Mouse (Mus musculus) hindbrain, embryonic 15.5 days (tissue): Measurements from ENCODE around the gene Fzr1. TPM values are rescaled to one million over a fixed set of nuclear protein-coding genes. Genes with fewer than 3 reads are reported as not detected.

Source experiments
- ATAC-seq: fragments of 200-750 bp; cut with Nextera tagmentation; 2 replicates; pipeline ENCODE4 v1.8.0; 2017; ENCODE audit warnings: low read depth, moderate number of reproducible peaks, moderate TSS enrichment; ENCODE audit not compliant: low FRiP score
- H3K27ac ChIP-seq: fragments of 300-500 bp; sonication (generic); replicated peaks from 2 replicates; pipeline ENCODE4 v1.5.1; 2015; ENCODE audit warnings: mild to moderate bottlenecking, inconsistent platforms
- H3K27me3 ChIP-seq: fragments of 300-500 bp; sonication (generic); 2 replicates; pipeline ENCODE4 v1.6.1; 2015; ENCODE audit warnings: control low read depth, inconsistent platforms
- H3K36me3 ChIP-seq: fragments of 300-500 bp; sonication (generic); 2 replicates; pipeline ENCODE4 v1.6.1; 2015; ENCODE audit warnings: control low read depth, inconsistent platforms
- H3K4me1 ChIP-seq: fragments of 300-500 bp; sonication (generic); replicated peaks from 2 replicates; pipeline ENCODE4 v1.6.1; 2015; ENCODE audit warnings: control low read depth, inconsistent platforms
- H3K4me2 ChIP-seq: fragments of 300-500 bp; sonication (generic); 2 replicates; pipeline ENCODE4 v1.6.1; 2015; ENCODE audit warnings: moderate library complexity, mild to moderate bottlenecking, inconsistent platforms
- H3K4me3 ChIP-seq: fragments of 300-500 bp; sonication (generic); 2 replicates; pipeline ENCODE4 v1.5.1; 2015; ENCODE audit warnings: mild to moderate bottlenecking, inconsistent platforms
- H3K9ac ChIP-seq: fragments of 300-500 bp; sonication (generic); 2 replicates; pipeline ENCODE4 v1.6.1; 2015; ENCODE audit warnings: inconsistent platforms
- H3K9me3 ChIP-seq: fragments of 300-500 bp; sonication (generic); 2 replicates; pipeline ENCODE4 v1.6.1; 2016; ENCODE audit warnings: control low read depth, inconsistent platforms
- WGBS: fragments of 180-500 bp; shearing (Covaris S2); methylation state at CpG from one replicate; pipeline ENCODE4 v1.1.7; 2015; 5-methylcytosine and 5-hydroxymethylcytosine counted together
- polyA plus RNA-seq: library from polyadenylated mRNA; unstranded; fragments of >200 nt; fragmentation: Nextera tagmentation; extraction: Ambion mirVana; gene quantifications from 2 replicates; pipeline ENCODE4 v1.2.1, GENCODE M21; 2015

The Fzr1 gene
- polyA plus RNA-seq, 1 experiment from 2014 or later: 152 TPM

GRCm38 (mm10) chr10:81342686-81343505 lies 35.4 kb downstream of the Fzr1 start, which contains the start of gene Gipc3:
Gipc3 (minus strand) TSS chr10:81343266.
- peak within 1 kb of the TSS; percentile 85 for H3K4me2 ChIP-seq
- peaks cover 20% of the 10 kb centered on the region for H3K4me1 ChIP-seq
- H3K4me3 ChIP-seq: peak within 1 kb of the TSS; percentile 38
- H3K9ac ChIP-seq: peak within 1 kb of the TSS; percentile 41
- H3K27ac ChIP-seq: no peak within 1 kb of the TSS
- peaks cover 48% of the 10 kb centered on the region for H3K27me3 ChIP-seq
- H3K36me3 ChIP-seq: no peaks in the 10 kb centered on the region
- no peaks in the 10 kb centered on the region for H3K9me3 ChIP-seq
- ATAC-seq: no peak
- 7% methylated on average over 62 of the region's 67 CpGs for WGBS

- Histone ChIP-seq H3K4me2 (no peak overlapping the region), H3K36me3 (no peaks in the 10 kb centered on the region), H3K9me3 (no peaks in the 10 kb centered on the region), H3K27me3 (peaks cover 50% of the 10 kb centered on the region), H3K9ac (no peak overlapping the region), H3K4me1 (peaks cover 11% of the 10 kb centered on the region), H3K27ac (no peak overlapping the region), H3K4me3 (no peak overlapping the region)
- no peak for ATAC-seq
- WGBS: 32% methylated on average over 16 of the region's 16 CpGs
Measured at GRCm38 (mm10) chr10:81341333-81341949, 36.9 kb downstream of the Fzr1 start.

GRCm38 (mm10) chr10:81340551-81341332 lies 37.6 kb downstream of the Fzr1 start:
- H3K36me3 ChIP-seq: no peaks in the 10 kb centered on the region
- WGBS: 27% methylated on average over 17 of the region's 17 CpGs
- H3K4me2 ChIP-seq: no peak overlapping the region
- H3K9ac ChIP-seq: no peak overlapping the region
- H3K27ac ChIP-seq: no peak overlapping the region
- ATAC-seq: no peak
- peaks cover 9% of the 10 kb centered on the region for H3K4me1 ChIP-seq
- no peaks in the 10 kb centered on the region for H3K9me3 ChIP-seq
- H3K27me3 ChIP-seq: peaks cover 50% of the 10 kb centered on the region
- H3K4me3 ChIP-seq: no peak overlapping the region

- no peak overlapping the region for H3K9ac ChIP-seq
- H3K36me3 ChIP-seq: no peaks in the 10 kb centered on the region
- no peaks in the 10 kb centered on the region for H3K9me3 ChIP-seq
- H3K27ac ChIP-seq: no peak overlapping the region
- ATAC-seq: no peak
- H3K4me3 ChIP-seq: no peak overlapping the region
- no peak overlapping the region for H3K4me2 ChIP-seq
- H3K27me3 ChIP-seq: peaks cover 35% of the 10 kb centered on the region
- no peaks in the 10 kb centered on the region; the same call in 1 of the 2 replicates for H3K4me1 ChIP-seq
- 94% methylated on average over 4 of the region's 4 CpGs for WGBS
Measured at GRCm38 (mm10) chr10:81336558-81336957, 41.8 kb downstream of the Fzr1 start.

GRCm38 (mm10) chr10:81335393-81336340 lies 42.6 kb downstream of the Fzr1 start:
- H3K9me3 ChIP-seq: no peaks in the 10 kb centered on the region
- H3K27ac ChIP-seq: no peak overlapping the region; the same call in 1 of the 2 replicates
- H3K27me3 ChIP-seq: peaks cover 28% of the 10 kb centered on the region
- 38% methylated on average over 17 of the region's 19 CpGs for WGBS
- H3K4me2 ChIP-seq: no peak overlapping the region
- no peaks in the 10 kb centered on the region; the same call in 1 of the 2 replicates for H3K4me1 ChIP-seq
- H3K9ac ChIP-seq: no peak overlapping the region
- no peaks in the 10 kb centered on the region for H3K36me3 ChIP-seq
- no peak overlapping the region for H3K4me3 ChIP-seq
- no peak; the same call in 1 of the 2 replicates for ATAC-seq

- Histone ChIP-seq H3K4me1 (no peaks in the 10 kb centered on the region; the same call in 1 of the 2 replicates), H3K27ac (no peak overlapping the region), H3K4me2 (no peak overlapping the region), H3K36me3 (no peaks in the 10 kb centered on the region), H3K9me3 (no peaks in the 10 kb centered on the region), H3K4me3 (no peak overlapping the region), H3K27me3 (peaks cover 28% of the 10 kb centered on the region), H3K9ac (no peak overlapping the region)
- WGBS: 61% methylated on average over 11 of the region's 11 CpGs
- no peak for ATAC-seq
Measured at GRCm38 (mm10) chr10:81334324-81334723, 44.0 kb downstream of the Fzr1 start.

GRCm38 (mm10) chr10:81332277-81332676 lies 46.0 kb downstream of the Fzr1 start:
- Histone ChIP-seq H3K4me3 (no peak overlapping the region), H3K27ac (no peak overlapping the region), H3K9me3 (no peaks in the 10 kb centered on the region), H3K9ac (no peak overlapping the region), H3K27me3 (peaks cover 21% of the 10 kb centered on the region), H3K4me2 (0 out of 2 replicates have a peak overlapping the region, but pooled peaks have one; percentile 11), H3K4me1 (no peaks in the 10 kb centered on the region; the same call in 1 of the 2 replicates), H3K36me3 (no peaks in the 10 kb centered on the region)
- 16% methylated on average over 29 of the region's 29 CpGs for WGBS
- no peak for ATAC-seq

GRCm38 (mm10) chr10:81330007-81330406 lies 48.3 kb downstream of the Fzr1 start:
- ATAC-seq: no peak
- H3K36me3 ChIP-seq: peaks cover 20% of the 10 kb centered on the region
- H3K4me3 ChIP-seq: no peak overlapping the region
- H3K4me2 ChIP-seq: 0 out of 2 replicates have a peak overlapping the region, but pooled peaks have one; percentile 4
- H3K27me3 ChIP-seq: peaks cover 18% of the 10 kb centered on the region
- no peaks in the 10 kb centered on the region for H3K9me3 ChIP-seq
- H3K4me1 ChIP-seq: no peaks in the 10 kb centered on the region
- H3K9ac ChIP-seq: no peak overlapping the region
- H3K27ac ChIP-seq: no peak overlapping the region
- 62% methylated on average over 4 of the region's 4 CpGs for whole genome bisulfite sequencing

- Histone ChIP-seq H3K9ac (no peak overlapping the region), H3K27me3 (peaks cover 18% of the 10 kb centered on the region), H3K27ac (no peak overlapping the region; the same call in 1 of the 2 replicates), H3K4me3 (no peak overlapping the region), H3K4me1 (no peaks in the 10 kb centered on the region), H3K36me3 (peaks cover 26% of the 10 kb centered on the region), H3K4me2 (0 out of 2 replicates have a peak overlapping the region, but pooled peaks have one; percentile 4), H3K9me3 (no peaks in the 10 kb centered on the region)
- 69% methylated on average over 10 of the region's 10 CpGs for WGBS
- ATAC-seq: no peak
Measured at GRCm38 (mm10) chr10:81329194-81329975, 48.9 kb downstream of the Fzr1 start.

- H3K9me3 ChIP-seq: no peaks in the 10 kb centered on the region
- H3K4me1 ChIP-seq: no peaks in the 10 kb centered on the region
- 0 out of 2 replicates have a peak within 1 kb of the TSS, but pooled peaks have one; percentile 4 for H3K4me2 ChIP-seq
- H3K27me3 ChIP-seq: peaks cover 16% of the 10 kb centered on the region
- ATAC-seq: no peak
- H3K4me3 ChIP-seq: no peak within 1 kb of the TSS
- WGBS: 11% methylated on average over 10 of the region's 10 CpGs
- H3K9ac ChIP-seq: no peak within 1 kb of the TSS
- H3K27ac ChIP-seq: no peak within 1 kb of the TSS; the same call in 1 of the 2 replicates
- peaks cover 36% of the 10 kb centered on the region for H3K36me3 ChIP-seq
Measured at GRCm38 (mm10) chr10:81328386-81328785, 49.9 kb downstream of the Fzr1 start, which contains the start of gene Tbxa2r. Tbxa2r (plus strand) TSS chr10:81328731.
